Mouse (Mus musculus): ENCODE data around the gene Slc6a4. TPM values are rescaled to one million over a fixed set of nuclear protein-coding genes. Genes with fewer than 3 reads are reported as not detected.

The Slc6a4 gene
- not detected for total RNA-seq (2023)

GRCm38 (mm10) chr11:76997916-76998704, at the start of gene Slc6a4:
Gene Slc6a4 (plus strand): TSS chr11:76998603.

GRCm38 (mm10) chr11:77078273-77079134, 80.1 kb downstream of the Slc6a4 start, which contains the start of gene Nsrp1:
Gene Nsrp1 (minus strand): TSS chr11:77078435.

Other genes with a start within 250 kb of the Slc6a4 start
- 10 to 100 TPM; 51.2 to 57.9 TPM for gene Gosr1, start 235.0 kb upstream of the Slc6a4 start, total RNA-seq (2023)
- 1 to 10 TPM; 1.1 to 1.2 TPM for gene Cpd, start 151.6 kb upstream of the Slc6a4 start, total RNA-seq (2023)
- not detected for gene Tmigd1, start 96.4 kb upstream of the Slc6a4 start, total RNA-seq (2023)
- gene Blmh, start 73.8 kb upstream of the Slc6a4 start, total RNA-seq (2023): 10 to 100 TPM; 43.8 to 50.3 TPM
- gene Nsrp1, start 79.8 kb downstream of the Slc6a4 start, total RNA-seq (2023): 10 to 100 TPM; 25.5 to 27.9 TPM
- 1 to 10 TPM in 1 of 2 experiments, under 1 TPM in 1; 0.59 to 2.4 TPM for gene Efcab5, start 190.4 kb downstream of the Slc6a4 start, total RNA-seq (2023)
- 100 to 1,000 TPM; 137 to 172 TPM for gene Ssh2, start 217.7 kb downstream of the Slc6a4 start, total RNA-seq (2023)